Mouse (Mus musculus) heart, postnatal 0 days (tissue): Measurements from ENCODE around the gene Trim63. TPM values are rescaled to one million over a fixed set of nuclear protein-coding genes. Genes with fewer than 3 reads are reported as not detected.
A peak's percentile ranks its signal among the peaks of the same experiment; 100 is the strongest.

Experiments
- ATAC-seq: fragments of 200-750 bp; cut with Nextera tagmentation; 2 replicates; pipeline ENCODE4 v1.8.0; 2017; ENCODE audit warnings: low read depth, moderate number of reproducible peaks, moderate library complexity; ENCODE audit not compliant: insufficient read depth
- DNase-seq: peaks from one replicate; pipeline ENCODE4 v3.0.0-alpha.2; 2016; ENCODE audit warnings: low spot score
- H3K27ac ChIP-seq: fragments of 300-500 bp; sonication (generic); 2 replicates; pipeline ENCODE4 v1.5.1; 2014; ENCODE audit warnings: low read depth, mild to moderate bottlenecking
- H3K27me3 ChIP-seq: fragments of 300-500 bp; sonication (generic); 2 replicates; pipeline ENCODE4 v1.6.1; 2014; ENCODE audit warnings: low read length, mixed read lengths; ENCODE audit not compliant: control insufficient read depth, insufficient read depth
- H3K36me3 ChIP-seq: fragments of 300-500 bp; sonication (generic); replicated peaks from 2 replicates; pipeline ENCODE4 v1.6.1; 2014; ENCODE audit warnings: low read length, mixed read lengths; ENCODE audit not compliant: control insufficient read depth, insufficient read depth
- H3K4me1 ChIP-seq: fragments of 300-500 bp; sonication (generic); 2 replicates; pipeline ENCODE4 v1.6.1; 2014; ENCODE audit warnings: antibody characterized with exemption; ENCODE audit not compliant: control insufficient read depth, insufficient read depth
- H3K4me2 ChIP-seq: fragments of 300-500 bp; sonication (generic); 2 replicates; pipeline ENCODE4 v1.6.1; 2014; ENCODE audit warnings: low read depth, mild to moderate bottlenecking, low read length, moderate library complexity
- H3K4me3 ChIP-seq: fragments of 300-500 bp; sonication (generic); 2 replicates; pipeline ENCODE4 v1.5.1; 2014; ENCODE audit warnings: low read depth, low read length
- H3K9ac ChIP-seq: fragments of 300-500 bp; sonication (generic); replicated peaks from 2 replicates; pipeline ENCODE4 v1.6.1; 2014; ENCODE audit warnings: low read depth, low read length, mixed read lengths
- H3K9me3 ChIP-seq: fragments of 300-500 bp; sonication (generic); replicated peaks from 2 replicates; pipeline ENCODE4 v1.6.1; 2016; ENCODE audit warnings: low read length; ENCODE audit not compliant: control insufficient read depth
- CTCF ChIP-seq: IDR thresholded peaks from 2 replicates; pipeline ENCODE4 v1.5.1; 2016; ENCODE audit warnings: antibody characterized with exemption, control low read depth, low read depth
- EP300 ChIP-seq: IDR thresholded peaks from 2 replicates; pipeline ENCODE4 v1.6.1; 2016; ENCODE audit warnings: antibody characterized with exemption, low read depth
- WGBS: fragments of 180-500 bp; shearing (Covaris S2); extraction: QIAGEN DNeasy Blood & Tissue Kit; methylation state at CpG from one replicate; pipeline ENCODE4 v1.1.7; 2014; 5-methylcytosine and 5-hydroxymethylcytosine counted together
- polyA plus RNA-seq: library from polyadenylated mRNA; unstranded; fragments of >200 nt; fragmentation: Nextera tagmentation; extraction: Ambion mirVana; gene quantifications from 2 replicates; pipeline ENCODE4 v1.2.1, GENCODE M21; 2015
- total RNA-seq: library from RNA; depleted of rRNA; stranded (reverse); fragments of >200 nt; gene quantifications from 2 replicates; pipeline ENCODE4 v1.2.3, GENCODE M21; 2014; ENCODE audit warnings: low replicate concordance

Trim63 gene
- total and polyA plus RNA-seq, 2 experiments from 2014 or later = 170 to 281 TPM

DNA sequence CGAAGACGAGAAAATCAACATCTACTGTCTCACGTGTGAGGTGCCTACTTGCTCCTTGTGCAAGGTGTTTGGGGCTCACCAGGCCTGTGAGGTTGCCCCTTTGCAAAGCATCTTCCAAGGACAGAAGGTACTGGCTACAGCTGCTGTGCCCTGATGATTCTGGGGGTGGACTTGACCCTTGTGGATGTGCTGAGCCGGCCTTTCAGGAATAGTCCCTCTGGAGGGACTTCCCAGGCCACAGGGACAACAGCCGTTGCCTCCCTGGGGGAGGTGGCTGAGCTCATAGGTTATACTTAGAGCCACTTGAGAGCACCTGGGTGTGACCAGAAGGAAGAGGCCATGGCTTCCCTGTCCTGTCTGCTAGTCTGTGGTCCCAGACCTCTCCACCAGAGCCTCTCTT lies 4.8 kb downstream of the Trim63 start:
- H3K27ac ChIP-seq = peak overlapping the region; percentile 32; the same call in 1 of the 2 replicates
- no peaks in the 10 kb centered on the region for H3K9me3 ChIP-seq
- no peaks in the 10 kb centered on the region for H3K27me3 ChIP-seq
- peak overlapping the region; percentile 63 for H3K4me2 ChIP-seq
- no peak for ATAC-seq
- H3K9ac ChIP-seq = no peak overlapping the region
- 37% methylated on average over 5 of the region's 5 CpGs for WGBS
- peaks cover 28% of the 10 kb centered on the region for H3K4me1 ChIP-seq
- no peak for TF ChIP-seq CTCF
- no peak for TF ChIP-seq EP300
- H3K36me3 ChIP-seq = peaks cover 49% of the 10 kb centered on the region
- no peak for DNase-seq
- H3K4me3 ChIP-seq = no peak overlapping the region

DNA sequence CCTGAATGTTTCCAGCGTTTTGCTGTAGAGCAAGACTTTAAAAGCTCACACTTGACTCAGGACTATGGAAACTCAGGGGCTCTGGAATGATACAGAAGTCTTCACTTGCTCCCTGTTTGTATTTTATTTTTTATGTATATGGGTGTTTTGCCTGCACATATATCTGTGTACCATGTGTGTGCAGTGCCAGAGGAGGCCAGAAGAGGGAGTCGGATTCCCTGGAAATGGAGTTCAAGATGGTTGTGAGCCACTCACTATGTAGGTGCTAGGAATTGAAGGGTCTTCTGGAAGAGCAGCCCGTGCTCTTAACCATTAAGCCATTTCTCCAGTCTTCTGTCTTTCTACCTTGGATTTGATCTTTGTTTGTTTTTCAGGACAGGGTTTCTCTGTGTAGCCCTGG lies 6.6 kb downstream of the Trim63 start:
- Histone ChIP-seq H3K9ac (no peak overlapping the region), H3K4me3 (no peak overlapping the region), H3K36me3 (peaks cover 65% of the 10 kb centered on the region), H3K4me2 (no peak overlapping the region), H3K27me3 (no peaks in the 10 kb centered on the region), H3K4me1 (peaks cover 28% of the 10 kb centered on the region), H3K27ac (no peak overlapping the region), H3K9me3 (no peaks in the 10 kb centered on the region)
- DNase-seq = no peak
- TF ChIP-seq CTCF = peak; percentile 51
- no peak for TF ChIP-seq EP300
- no peak for ATAC-seq
- 58% methylated on average over 3 of the region's 3 CpGs for WGBS

DNA sequence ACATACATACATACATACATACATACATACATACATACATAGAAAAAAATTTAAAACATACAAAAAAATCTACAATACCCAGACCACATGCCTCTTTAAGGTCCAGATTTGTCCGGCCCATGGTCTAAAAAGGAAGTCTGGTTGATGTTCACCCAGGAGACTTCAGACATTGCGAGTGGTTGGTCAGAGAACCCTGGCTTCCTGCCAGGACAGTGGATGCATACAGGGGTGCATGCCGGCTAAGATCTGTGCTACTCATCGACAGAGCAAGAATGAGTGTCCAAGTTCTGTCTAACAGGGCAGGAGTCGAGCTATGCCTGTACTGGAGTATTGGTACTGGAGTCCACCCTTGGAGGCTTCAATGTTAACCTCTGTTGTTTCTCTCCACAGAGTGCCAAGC lies 9.7 kb downstream of the Trim63 start:
- H3K36me3 ChIP-seq = peaks cover 83% of the 10 kb centered on the region
- ATAC-seq = 0 out of 2 replicates have a peak, but pooled peaks have one; percentile 19

DNA sequence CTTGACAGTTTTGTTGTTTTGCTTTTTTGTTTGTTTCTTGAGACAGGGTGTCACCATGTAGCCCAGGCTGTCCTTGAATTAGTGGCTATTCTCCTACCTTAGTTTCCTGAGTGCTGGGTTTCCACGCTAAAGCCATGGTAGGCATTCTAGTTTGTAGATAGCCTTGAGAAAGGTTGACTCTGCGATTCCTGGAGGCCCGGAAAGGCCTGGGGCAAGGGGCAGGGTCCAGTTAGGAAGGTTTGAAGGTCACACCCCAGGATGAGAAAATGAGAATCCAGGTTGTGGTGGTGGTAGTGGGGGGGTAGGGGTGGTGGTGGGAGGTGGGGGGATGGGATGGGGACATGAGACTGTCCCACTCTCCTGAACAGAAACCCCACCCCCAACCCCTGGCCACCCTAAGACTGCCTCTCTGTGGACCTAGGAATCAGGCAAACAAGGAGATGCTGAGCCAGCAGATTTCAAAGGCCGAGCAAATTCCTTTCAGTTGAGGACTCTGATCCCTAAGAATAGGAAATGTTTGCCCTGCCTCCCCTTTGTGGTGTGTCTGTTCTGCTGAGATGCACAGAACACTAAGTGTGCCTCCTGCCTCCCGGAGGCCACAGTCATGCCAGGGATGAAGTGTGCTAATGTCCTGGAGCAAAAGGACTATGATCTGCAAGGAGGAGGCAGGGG lies 12.1 kb downstream of the Trim63 start:
- Histone ChIP-seq H3K9me3 (no peaks in the 10 kb centered on the region), H3K36me3 (peaks cover 69% of the 10 kb centered on the region), H3K4me2 (no peak overlapping the region), H3K27me3 (no peaks in the 10 kb centered on the region), H3K4me3 (no peak overlapping the region), H3K4me1 (no peaks in the 10 kb centered on the region), H3K27ac (no peak overlapping the region), H3K9ac (0 out of 2 replicates have a peak overlapping the region, but pooled peaks have one; percentile 15)
- ATAC-seq = no peak
- 63% methylated on average over 5 of the region's 5 CpGs for WGBS
- no peak for TF ChIP-seq EP300
- no peak for TF ChIP-seq CTCF
- no peak for DNase-seq

More for the DNA sequence above, 9.7 kb downstream of the Trim63 start:
- H3K9me3 ChIP-seq = no peaks in the 10 kb centered on the region
- 24% methylated on average over 5 of the region's 5 CpGs for WGBS
- no peaks in the 10 kb centered on the region for H3K27me3 ChIP-seq
- H3K4me1 ChIP-seq = peaks cover 4% of the 10 kb centered on the region; the same call in 1 of the 2 replicates
- no peak overlapping the region for H3K9ac ChIP-seq
- no peak for DNase-seq
- no peak overlapping the region for H3K27ac ChIP-seq
- no peak overlapping the region for H3K4me3 ChIP-seq
- no peak overlapping the region for H3K4me2 ChIP-seq
- no peak for TF ChIP-seq EP300
- TF ChIP-seq CTCF = no peak

DNA sequence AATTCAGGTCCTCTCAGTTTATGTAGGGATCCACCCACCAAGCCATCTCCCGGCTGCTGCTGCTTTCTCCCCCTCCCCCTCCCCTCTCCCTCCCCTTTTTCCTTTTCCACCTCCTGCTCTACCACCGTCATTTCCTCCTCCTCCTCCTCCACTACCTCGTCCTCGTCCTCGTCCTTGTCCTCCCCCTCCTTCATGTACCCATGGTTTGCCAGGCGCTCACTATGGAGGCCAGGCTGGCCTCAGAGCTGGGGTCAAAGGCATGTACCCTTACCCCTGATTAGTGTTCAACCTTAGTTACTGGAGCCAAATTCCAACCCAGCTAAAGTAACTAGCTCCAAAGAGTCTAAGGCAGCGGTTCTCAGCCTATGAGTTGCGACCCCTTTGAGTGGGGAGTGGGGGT lies 13.2 kb downstream of the Trim63 start:
- no peak for TF ChIP-seq CTCF
- TF ChIP-seq EP300 = no peak
- ATAC-seq = no peak
- no peaks in the 10 kb centered on the region for H3K27me3 ChIP-seq
- H3K4me1 ChIP-seq = no peaks in the 10 kb centered on the region
- DNase-seq = no peak
- no peak overlapping the region for H3K27ac ChIP-seq
- H3K9ac ChIP-seq = no peak overlapping the region
- H3K9me3 ChIP-seq = no peaks in the 10 kb centered on the region
- H3K4me2 ChIP-seq = no peak overlapping the region
- H3K36me3 ChIP-seq = peaks cover 57% of the 10 kb centered on the region
- WGBS = 50% methylated on average over 8 of the region's 8 CpGs
- H3K4me3 ChIP-seq = no peak overlapping the region

DNA sequence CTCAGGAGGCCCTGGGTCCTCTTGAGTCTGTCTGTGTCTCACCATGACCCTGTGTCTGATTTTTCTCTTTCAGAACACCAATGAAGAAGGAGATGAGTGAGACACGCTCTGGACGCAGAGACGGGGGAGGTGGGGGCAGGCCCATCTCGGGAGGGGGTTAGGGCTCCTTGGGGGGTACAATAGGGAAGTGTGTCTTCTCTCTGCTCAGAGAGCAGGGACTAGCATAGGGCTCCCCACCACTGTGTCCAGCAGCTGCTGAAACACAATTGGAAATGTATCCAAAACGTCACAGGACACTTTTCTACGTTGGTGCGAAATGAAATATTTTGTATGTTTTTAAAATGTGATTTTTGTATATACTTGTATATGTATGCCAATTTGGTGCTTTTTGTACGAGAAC lies 13.9 kb downstream of the Trim63 start:
- Histone ChIP-seq H3K27me3 (no peaks in the 10 kb centered on the region), H3K4me1 (no peaks in the 10 kb centered on the region), H3K27ac (no peak overlapping the region), H3K9me3 (no peaks in the 10 kb centered on the region), H3K4me2 (no peak overlapping the region), H3K9ac (no peak overlapping the region), H3K36me3 (peaks cover 54% of the 10 kb centered on the region), H3K4me3 (no peak overlapping the region)
- ATAC-seq (no peak), DNase-seq (no peak)
- 65% methylated on average over 8 of the region's 8 CpGs for WGBS
- no peak for TF ChIP-seq EP300
- TF ChIP-seq CTCF = no peak
